Mouse (Mus musculus) liver (tissue): Measurements from ENCODE around the gene Unc93b1.

Experiments
- DNase-seq: peaks from one replicate; pipeline ENCODE4 v3.0.0-alpha.2; 2020; ENCODE audit warnings: mixed read lengths

Unc93b1 gene

DNA sequence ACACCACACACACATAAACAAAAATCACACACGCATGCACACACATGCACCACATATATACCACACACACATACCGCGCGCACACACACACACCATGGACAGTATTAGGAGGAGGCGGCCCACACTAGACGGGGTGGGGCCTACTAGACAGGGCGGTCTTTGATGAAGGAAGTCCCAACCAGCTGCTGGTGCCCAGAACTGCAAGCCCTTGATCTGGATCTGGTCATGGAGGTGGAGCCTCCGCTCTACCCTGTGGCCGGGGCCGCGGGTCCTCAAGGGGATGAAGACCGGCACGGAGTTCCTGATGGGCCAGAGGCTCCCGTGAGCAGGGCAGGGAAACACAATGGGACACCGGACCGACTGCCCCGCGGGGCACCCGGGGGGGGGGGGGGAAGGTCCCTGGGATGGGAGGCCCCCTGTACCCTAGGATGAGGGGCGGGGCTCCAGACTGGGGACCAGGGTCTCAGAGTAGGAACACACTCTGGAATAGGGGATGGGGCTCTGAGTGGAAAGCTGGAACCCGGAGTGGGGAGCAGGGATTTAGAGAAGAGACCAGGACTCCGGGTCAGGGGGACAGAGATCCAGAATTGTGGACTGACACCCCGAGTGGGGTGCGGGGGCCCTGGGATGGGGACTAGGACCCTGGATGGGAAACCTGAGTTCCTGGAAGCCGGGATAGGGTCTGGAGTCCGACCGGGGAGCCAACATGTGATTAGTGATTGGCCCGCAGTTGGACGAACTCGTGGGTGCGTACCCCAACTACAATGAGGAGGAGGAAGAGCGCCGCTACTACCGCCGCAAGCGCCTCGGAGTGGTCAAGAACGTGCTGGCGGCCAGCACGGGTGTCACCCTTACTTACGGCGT, at the start of gene Unc93b1:
Gene Unc93b1, plus strand, starts transcription at position 155 of the 864 bp plus-strand sequence.
- DNase-seq: peak; percentile 63

DNA sequence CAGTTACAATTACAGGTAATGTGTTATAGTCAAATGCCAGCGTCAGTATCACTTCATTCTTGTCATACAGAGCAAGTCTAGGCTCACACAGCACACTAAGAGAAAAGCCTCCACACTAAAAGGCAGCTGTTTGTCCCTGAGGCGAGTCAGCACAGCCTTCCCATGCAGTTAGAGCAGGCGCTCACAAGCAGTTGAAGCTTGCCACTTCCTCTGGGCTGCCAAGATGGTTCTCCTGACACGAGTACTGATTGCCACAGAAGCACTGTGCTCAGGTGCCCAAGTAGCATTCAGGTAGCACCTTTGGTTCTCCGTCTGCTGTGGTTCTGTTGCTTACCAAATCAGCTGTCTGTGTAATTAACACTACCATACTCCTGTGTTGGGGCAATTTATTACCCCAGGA, 45.9 kb upstream of the Unc93b1 start:
- no peak for DNase-seq

DNA sequence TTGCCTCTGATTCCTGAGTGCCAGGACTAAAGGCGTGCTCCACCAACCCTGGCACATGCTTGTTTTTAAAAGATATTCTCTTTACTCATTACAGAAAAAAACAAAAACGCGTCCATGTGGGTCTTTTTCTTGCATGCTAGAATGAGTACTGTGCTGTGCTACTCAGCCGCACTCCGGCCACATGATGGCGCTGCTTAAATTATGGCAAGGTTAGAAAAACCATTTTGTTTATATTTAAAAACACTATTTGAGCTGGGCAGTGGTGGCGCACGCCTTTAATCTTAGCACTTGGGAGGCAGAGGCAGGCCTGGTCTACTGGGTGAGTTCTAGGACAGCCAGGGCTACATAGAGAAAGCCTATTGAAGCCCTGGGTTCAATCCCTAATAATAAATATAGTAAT, 44.8 kb upstream of the Unc93b1 start:
- no peak for DNase-seq

DNA sequence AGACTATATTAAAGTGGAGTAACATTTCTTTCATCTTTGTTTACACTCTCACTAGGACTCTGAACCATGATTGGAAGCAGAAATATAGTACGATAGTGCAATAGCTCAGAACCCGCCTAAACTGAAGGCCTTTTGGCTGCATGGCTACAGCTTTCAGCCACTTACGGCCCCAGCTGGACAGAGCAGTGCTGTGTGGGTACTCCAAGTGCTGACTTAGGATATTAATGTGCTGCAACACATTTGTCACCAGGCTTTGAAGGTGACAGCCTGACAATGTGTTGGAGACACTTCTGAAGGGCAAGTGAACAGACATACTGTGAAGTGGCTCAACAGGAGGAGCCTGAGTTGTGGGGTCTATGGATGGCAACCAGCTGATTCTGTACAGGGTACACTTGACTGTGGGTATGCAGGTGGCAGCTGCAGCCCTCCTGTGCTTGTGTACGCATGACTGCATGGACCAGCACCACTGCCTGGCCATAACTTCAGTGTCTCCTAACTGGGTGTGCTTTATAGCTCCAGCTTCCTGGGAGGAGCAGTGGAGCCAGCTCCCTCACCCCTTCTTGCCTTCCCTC, 41.4 kb upstream of the Unc93b1 start:
- DNase-seq: no peak

DNA sequence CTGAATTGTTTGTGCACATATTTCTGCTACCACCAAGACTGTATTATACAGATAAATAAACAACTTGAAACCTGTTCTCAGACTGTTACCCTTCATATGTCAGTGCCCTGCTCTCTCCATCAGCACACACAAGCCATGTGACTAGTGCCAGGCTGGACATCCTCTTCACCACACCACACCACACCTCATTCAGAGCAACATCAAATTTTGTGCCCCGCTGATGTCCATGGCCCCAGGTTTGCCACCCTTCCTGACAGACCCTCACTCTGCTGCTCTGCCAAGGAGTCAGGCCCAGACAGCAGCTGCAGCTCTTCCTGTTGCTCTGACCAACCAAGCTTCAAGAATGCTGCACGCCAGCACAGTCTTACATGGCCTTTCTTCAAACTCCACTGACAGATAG, 40.7 kb upstream of the Unc93b1 start:
- no peak for DNase-seq

DNA sequence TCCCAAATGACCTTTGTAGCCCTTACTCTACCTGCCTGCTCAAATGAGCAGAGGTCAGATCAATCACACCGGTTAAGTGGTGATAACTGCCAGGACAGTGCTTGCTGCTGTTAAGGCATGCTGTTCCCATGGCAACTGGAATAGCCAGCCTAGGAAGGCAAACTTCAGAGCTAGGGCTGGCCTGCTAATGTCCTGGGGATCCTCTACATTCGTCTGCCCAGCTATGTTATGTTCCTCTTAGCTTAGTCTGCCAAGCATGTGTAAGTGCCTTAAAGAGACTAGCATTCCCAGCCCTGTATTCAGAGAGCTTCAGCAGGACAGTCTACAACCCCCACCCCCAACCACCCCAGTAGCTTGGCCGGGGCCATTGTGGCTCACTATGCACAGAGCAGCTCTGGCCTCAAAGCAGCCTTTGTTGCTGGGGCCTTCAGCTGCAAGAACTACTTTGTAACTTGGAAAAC, 39.8 kb upstream of the Unc93b1 start:
- DNase-seq: no peak

DNA sequence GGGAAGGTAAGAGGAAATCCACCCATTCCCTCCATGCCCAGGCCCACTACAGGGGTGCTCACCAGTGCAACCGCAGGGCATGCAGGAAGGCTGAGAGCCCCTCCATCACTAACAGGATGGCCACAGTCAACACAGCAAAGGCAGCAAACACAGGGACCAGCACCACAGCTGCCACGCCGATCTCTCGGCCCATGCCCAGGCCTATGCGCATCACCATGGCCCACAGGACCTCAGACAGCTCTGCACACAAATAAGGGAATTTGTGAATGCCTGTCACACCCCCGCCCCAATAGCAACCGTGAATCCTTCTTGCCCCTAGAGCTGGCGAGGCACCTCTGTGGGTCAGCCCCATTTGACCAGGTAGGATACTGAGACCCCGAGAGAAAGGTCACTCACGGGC, 38.8 kb upstream of the Unc93b1 start:
- no peak for DNase-seq

DNA sequence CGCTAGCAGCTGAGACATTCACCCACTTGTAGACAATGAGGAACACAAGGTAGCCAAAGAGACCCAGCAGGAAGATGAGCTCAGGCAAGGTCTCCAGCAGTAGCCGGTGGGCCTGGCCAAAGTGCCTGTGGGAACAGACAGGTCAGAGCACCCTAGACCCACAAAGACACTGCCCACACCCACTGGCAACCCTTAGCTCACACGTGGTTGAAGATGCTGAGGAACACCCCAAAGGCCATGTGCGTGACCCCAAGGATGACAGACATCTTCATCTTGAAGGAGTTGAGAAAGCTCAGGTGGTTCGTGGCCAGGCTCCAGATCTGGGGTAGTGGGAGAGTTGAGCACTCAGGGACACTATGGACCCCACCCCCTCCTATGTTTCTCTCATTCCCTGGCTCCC, 37.4 kb upstream of the Unc93b1 start:
- DNase-seq: no peak

DNA sequence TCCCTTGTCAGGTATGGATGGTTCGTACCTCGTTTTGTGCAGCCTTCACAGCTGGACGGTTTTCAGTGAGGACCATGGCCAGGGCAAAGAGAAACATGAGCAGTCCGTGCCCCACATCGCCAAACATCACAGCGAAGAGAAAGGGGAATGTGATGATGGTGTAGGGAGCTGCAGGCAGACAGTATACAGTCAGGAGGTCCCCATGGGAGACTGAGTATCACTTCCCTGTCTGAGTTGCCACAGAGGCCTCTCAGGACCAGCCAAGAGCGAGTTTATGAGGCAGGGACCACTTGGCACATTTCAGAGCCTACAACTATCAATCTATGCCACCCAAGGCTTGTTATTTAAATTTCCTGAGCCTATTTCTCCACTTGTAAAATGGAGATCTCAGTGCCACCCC, 36.0 kb upstream of the Unc93b1 start:
- DNase-seq: no peak

DNA sequence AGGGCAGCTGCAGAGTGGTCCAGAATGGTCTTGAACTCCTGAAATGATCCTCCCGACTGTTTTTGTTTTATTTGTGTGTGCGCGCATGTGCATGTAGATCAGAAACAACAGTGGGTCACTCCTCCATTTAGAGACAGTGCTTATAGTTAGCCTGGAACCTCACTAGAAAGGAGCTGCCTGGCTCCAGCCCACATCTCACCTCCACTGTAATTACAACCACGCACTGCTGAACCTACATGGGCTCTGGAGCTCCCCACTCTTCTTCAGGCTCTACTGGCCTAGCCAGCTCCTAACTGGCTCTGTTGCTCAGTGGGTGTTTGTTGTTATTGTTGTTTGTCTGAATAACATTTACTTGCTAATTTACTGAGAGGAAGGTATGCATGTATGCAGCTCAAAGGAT, 35.4 kb upstream of the Unc93b1 start:
- no peak for DNase-seq

DNA sequence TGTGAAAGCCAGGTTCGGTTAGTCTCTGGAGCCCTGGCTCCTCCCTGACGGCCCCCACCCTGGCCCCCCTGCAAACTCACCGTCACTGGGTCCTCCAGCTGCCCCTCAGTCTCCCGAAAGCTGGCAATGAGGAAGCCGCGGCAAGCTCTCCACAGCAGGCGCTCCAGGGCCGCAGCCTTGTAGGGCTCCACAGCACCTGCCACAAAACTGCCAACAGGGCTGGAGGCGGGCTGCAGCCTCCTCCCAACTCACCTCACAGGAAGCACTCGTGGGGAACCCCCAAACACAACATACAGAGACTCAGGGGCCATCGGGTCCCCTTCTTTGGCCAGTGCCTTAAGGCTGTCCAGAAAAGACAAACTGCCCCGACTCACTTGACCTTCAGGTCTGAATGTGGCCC, 32.0 kb upstream of the Unc93b1 start:
- DNase-seq: no peak

DNA sequence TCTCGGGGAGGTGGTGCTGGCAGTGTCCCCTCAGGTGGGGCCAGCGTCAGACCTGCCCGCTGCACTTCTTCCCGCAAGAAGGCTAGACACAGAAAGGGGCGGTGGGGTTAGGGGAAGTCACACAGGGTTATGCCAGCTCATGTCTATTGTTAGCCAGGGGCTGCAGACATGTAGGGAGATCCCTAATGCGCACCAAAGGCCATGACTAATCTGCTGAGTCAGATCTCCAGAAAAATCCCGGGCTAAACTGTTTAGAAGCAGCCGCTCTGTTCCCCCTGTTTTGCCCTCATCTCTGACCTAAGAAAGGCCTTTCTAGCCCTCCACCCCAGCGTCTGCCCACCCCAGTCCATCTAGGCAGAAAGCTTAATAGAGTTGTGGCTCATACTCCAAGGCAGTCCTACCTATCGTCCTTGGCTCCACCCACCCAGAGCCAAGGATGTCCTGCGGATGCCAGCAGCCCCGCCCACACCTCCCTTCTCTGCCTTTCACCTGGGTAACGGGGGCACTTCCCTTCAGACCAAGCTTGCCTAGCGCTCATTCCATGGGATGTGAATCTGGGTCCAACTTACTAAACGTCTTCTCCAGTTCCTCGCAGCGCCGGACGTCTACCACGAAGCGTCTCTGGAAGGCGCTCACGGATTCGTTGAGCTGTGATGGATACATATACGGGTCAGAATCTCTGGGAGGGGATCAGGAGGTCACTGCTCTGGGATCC, 31.2 kb upstream of the Unc93b1 start:
- no peak for DNase-seq

DNA sequence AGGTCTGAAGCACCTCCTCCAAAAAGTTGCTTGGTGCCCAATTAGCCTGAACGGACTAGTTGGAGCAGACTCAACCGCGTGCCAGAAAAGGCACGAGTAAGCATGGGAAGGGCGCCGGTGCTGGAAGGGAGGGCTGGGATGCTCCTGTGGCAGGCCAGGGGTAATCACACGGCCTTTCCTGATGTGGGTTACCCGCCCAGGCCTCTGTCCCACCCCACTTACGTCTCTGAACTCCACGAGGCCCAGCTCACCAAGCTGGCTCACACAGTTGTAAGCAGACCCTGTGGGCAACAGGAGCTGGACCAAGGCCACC, 30.7 kb upstream of the Unc93b1 start:
- DNase-seq: no peak

DNA sequence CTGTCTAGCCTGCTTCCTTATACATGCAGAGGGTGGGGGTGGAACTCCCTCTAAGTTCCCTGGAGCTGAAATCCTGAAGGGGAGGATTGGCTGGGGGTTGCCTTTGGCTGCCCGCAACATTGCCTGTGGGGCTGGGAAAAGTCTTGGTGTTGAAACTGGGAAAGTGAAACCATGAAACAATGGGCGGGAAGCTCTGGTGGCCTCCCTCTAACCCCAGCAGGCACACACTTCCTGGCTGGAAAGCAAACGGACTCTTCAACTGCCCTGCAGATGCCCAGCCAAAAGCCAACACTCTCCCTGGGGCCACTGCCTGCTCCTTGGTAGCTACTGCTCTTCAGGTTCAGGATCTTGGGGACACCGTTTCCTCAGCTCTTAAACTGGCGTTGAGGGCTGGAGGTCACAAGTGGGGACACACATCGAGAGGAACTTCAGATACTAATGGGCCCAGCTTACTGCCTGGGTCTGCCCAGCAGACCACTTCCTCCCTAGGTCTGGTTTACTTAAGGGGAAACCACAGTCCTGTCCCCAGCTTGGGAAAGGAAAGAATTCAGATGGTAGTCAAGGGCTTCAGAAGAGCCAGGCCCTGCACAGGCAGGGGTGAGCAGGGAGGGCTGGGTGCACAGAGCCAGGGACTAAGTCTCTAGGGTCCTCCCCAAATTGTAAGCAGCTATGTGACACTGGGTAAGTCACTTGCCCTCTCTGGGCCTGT, 29.6 kb upstream of the Unc93b1 start:
- peak; percentile 36 for DNase-seq

DNA sequence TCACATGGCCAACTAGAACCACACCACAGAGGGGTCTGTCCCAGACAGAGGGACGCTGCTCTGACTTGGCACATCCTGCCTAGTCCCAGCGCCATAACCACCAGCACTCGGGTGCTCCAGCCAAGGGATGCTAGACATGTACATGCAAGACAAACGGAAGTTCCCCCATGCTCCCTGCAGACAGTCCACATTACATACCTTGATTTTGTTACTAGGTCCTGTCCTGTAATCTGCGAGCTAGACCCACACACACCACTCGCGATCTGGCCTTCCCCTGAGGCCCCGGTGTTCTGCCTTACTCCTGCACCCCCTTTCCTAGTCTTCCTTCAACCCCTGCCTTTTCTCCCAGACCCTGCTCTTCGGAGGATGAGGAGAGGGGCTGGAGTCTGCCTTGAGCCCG, 28.7 kb upstream of the Unc93b1 start:
- no peak for DNase-seq

DNA sequence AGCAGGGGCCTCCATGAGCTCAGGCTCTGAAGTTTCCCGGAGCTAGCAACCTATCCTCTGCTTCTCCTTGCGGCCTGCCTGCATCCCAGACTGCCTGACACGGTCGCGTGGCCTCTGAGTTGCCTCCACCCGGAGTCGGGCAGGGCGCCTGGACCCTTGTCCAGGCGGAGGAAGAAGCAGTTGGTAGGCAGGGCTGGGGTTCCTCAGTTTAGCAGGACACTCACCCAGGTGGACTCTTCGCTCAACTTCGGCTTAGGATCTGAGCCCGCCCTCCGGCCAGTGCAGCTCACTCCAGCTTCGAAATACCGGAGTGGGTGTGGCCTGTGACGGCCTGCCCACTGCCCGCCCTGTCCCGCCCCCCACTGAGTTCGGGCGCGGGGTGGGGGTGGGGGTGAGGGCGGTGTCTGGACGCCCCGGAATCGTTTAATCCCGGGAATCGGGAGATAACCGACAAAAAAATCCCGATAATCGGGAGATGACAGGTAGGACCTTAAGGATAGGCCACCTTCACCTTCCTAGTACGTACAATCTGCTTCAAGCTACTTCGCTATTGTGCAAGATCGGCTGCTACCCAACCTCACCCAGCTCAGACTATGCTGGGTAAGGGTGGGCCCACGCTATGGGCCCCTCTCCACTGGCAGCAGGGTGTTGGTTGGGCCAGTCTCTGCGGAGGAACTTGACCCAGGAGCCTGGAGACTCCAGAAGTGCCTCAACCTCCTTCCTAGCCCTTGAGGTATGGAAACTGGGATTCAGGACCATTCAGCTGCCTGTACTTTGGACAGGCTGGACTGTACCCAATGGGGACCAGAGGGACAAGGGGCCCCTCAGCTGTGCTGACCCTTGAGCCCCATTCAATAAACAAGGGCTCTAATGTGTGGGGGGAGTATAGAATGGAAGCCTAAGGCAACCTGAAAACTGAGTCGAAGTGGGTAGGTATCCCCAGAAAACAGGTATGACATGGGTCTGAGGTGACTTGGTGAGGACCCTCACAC, 27.9 kb upstream of the Unc93b1 start, which contains the start of gene Tcirg1:
Gene Tcirg1, minus strand, starts transcription at position 339 of the 992 bp plus-strand sequence.
- peak; percentile 89 for DNase-seq

DNA sequence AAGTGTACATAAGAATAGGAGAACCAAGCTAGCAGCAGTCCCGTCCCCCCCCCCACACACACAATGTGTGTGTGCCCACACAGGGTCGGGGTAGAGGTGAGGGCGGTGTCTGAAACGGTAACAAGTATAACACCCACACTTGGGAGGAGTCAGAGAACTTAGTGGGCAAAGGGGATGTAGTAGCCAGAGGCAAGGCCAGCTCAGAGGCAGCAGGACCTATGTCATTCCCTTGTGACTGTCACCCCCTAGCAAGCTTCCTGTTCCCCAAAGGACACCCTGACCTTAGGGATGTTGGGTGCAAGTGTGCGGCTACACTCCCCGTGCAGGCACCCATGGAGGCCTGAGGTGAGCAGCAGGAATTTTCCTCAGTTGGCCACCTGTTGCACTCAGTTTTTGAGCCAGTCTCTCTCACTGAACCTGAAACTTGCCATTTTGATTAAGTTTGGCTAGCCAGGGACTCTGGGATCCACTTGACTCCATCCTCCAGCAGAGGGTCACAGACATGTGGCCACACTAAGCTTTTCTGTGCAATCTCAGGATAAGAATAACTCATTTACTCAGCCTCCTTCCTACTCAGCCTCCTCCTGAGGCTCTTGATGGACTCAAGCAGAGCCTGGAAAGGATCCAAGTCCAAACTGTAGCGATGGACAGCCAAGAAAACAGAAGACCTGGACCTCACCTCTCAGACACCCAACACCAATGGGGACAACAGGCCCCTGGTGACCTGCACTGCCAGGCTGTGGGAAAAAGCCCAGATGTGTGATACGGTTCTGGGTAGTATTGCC, 26.9 kb upstream of the Unc93b1 start:
- no peak for DNase-seq

DNA sequence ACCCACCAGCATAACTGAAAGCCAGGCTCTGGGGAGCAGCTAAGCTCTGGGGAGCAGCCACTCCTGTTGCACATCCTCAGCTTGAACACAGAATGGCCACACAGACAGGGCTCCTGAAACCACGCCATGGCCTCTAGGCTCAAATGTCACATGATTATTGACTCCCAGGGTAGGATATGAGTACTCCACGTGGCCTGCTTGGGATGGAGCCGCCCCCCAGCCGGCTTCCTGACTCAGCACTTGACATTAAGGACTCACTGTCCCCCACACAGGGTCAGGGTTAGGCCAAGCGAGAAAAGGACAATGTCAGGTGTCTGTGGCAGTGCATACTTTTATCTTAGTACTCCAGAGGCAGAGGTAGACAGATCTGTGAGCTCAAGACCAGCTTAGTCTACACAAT, 24.8 kb upstream of the Unc93b1 start:
- DNase-seq: no peak

DNA sequence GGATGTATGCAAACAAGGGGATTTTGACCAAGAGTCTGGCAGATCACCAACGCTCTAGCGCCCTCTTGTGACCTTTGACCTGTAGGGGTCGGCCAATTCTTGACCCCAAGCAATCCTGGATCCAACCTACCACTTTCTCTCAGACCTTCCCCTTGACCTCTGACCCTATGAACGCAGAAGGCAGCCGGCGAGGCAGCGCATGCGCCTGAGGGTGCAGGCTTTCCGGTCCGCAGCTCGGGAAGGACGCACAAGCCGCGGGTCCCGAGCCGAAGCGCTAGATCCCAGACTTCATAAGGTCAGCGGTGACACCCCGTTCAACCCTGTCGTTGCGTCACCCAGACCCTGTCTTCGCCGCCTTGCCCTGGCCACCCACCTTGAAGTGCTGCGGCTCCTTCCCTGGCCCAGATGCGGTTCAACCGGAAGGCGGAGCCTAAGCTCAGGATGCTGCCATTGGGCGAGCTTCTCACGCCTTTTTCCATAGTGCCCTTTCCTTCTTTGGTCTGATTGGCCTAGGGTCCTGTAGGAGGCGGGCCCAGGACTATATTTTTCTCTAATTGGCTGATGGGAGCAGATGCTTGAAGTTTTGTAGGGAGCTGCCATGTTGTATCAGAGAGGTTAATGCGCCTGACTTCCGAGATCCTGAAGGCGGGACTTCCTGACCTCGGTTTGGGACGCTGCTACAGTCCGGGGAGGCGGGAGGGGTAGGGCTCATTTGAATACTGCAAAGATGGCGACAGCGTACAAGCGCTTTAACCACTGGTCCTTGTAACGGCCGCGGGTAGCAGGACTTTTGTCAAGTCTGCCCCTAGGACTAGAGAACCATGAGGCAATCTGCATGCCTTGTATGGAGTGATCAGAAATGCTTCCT, 22.4 kb upstream of the Unc93b1 start, which contains the start of gene Ndufs8:
Gene Ndufs8, minus strand, starts transcription at position 438 of the 868 bp plus-strand sequence.
- DNase-seq: peak; percentile 91

DNA sequence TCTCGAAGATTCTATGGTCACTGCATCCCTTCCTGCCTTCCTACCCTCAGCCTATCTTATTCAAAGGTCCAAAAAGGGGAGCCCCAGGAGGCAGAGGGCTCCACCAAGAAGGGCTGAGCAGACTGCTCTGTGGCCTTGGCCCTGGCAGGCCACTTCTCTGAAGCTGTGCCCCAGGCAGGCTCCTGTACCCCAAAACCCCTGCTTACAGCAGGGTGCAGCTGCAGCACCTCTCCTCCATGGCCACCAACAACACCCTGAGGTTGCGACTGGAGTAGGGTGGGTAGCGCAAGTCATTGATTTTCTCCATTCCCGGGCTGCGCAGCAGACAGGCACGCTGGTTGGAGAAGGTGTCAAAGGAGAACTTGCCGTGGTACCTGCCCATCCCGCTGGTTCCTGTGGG, 21.3 kb upstream of the Unc93b1 start:
- DNase-seq: no peak
